Mouse (Mus musculus): Measurements from ENCODE around the gene Ptch1.
A peak's percentile ranks its signal among the peaks of the same experiment; 100 is the strongest.

Gene Ptch1

GRCm38 (mm10) chr13:63529602-63530370 lies 43.6 kb downstream of the Ptch1 start:
- no peak for DNase-seq

DNA sequence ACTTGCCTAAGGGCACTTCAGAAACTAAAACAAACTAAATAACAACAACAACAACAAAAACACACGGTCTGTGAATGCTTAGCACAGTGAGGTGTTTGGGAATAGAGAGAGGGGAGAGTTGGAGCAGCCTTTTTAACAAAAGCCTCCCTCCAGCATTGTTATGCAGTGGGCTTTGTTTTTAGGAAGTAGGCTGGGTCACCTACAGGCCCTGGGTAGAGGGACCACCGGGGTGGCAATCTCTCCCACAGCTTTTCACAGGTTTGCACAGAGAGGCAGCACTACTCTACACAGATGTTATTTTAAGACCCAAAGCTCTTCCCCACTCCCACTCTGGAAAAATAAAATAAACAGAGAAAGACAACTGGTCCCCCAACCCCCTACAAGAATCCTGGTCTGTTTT lies 44.5 kb downstream of the Ptch1 start:
- DNase-seq = no peak

- peak; percentile 14 to 16 for DNase-seq
Observed at GRCm38 (mm10) chr13:63528164-63528675, 45.2 kb downstream of the Ptch1 start.

GRCm38 (mm10) chr13:63525571-63526197 lies 47.7 kb downstream of the Ptch1 start:
- DNase-seq = no peak

DNA sequence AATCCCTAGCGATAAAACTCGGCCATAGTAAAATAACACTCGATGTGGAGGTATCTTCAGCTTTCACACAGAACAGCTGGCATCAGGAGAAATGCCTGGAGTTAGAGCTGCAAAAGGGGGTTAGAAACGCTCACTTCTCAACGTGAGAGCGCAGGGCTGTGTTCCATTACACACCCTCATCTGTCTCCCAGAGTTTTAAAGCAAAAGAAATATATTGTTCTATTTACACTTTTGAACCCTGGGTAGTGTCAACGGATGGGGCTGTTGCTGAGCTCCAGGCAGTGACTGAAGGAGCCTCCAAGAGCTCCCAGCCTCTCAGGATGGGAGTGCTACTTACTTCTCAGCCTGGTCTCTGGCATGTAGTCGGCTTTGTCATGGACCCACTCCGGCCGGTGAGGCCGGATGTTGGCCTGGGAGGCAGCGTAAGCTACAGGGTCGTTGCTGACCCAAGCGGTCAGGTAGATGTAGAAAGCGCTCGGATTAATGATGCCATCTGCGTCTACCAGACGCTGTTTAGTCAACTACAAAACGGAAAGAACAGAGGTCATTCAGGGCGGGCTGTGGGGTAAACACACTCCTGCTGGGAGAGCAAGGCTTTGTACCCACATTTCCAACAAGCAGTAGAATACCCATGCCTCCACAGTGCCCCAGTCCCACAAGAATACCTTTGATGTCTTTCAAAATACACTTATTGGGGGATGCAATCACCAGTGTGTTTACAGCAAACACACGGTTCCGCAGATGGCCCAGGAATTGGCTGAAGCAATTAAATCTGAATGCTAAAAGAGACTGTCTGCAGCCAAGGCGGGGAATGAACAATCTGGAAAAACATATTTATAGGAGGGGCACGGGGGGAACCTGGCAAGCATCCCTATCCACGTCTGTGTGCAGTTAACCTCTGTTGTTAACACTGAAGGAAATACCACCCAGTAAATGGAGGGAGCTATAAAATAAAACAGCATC lies 48.5 kb downstream of the Ptch1 start:
- DNase-seq = no peak

- DNase-seq = no peak
Observed at GRCm38 (mm10) chr13:63524061-63524460, 49.3 kb downstream of the Ptch1 start.

DNA sequence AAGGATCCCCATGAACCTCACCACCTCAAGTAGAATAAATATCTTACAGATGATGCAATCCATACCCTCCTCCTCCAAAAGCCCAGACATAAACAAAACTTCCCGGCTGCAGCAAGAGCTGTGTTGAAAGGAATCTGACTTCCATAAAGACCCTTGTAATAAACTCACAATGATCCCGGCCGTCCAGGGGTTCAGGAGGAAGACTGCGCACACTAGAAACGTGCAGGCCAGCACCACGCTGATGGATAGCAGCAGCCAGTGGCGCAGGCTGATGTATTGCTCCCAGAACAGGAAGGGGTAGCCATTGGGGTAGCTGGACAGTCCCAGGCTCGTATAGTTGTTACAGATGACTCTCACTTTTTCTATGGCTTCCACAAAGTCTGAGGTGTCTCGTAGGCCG lies 50.6 kb downstream of the Ptch1 start:
- DNase-seq = no peak

DNA sequence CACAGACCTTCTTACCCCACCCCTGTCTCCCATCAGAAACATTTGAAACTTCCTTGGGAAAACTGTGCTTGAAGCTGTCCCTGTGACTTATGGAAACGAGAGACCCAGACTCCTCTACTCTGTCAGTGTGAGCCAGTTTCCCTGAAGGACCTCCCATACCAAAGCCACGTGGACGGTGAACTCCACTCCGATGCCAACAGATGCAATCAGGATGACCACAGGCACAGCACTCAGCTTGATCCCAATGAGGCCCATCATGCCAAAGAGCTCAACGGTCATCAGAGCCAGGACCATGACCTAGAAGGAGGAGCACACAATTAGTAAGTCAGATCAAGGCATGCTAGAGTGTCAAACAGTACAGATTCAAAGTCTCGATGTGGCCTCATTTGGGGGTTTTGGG lies 53.3 kb downstream of the Ptch1 start:
- DNase-seq = no peak

GRCm38 (mm10) chr13:63516535-63516934 lies 56.9 kb downstream of the Ptch1 start:
- no peak for DNase-seq

- DNase-seq = no peak
Observed at GRCm38 (mm10) chr13:63515542-63515941, 57.9 kb downstream of the Ptch1 start.

GRCm38 (mm10) chr13:63514931-63515360 lies 58.5 kb downstream of the Ptch1 start:
- DNase-seq = no peak

DNA sequence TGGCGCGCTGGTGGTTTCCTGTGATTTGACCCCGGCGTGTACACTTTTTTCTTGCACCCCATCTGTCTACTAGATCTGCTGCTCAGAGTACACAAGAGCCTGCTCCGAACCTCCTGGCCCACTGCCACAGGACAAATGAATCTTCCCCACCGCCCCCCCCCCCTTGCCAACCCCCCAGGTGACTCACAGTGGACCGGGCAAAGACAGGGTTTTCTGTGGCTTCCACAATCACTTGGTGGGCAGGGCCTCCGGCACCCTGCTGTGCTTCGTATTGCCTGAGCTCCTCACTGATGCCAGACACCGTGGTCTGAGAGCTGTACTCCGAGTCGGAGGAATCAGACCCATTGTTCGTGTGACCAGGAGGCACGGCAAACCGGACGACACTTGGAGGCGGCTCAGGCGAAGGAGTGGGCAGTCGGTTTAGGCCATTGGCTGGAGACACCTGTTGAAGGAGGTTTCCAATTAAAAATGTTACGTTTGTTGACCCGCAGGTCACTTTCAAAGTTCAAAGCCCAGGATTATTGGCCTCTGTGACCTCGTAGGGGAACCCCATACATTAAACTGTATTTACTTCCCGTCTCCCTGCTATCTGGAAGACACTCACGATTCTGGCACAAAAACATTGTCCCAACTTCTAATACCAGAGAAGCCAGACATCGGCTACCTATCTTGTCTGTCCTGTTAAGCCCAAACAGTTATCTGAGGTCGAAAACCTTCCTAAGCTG lies 59.9 kb downstream of the Ptch1 start:
- DNase-seq = no peak

DNA sequence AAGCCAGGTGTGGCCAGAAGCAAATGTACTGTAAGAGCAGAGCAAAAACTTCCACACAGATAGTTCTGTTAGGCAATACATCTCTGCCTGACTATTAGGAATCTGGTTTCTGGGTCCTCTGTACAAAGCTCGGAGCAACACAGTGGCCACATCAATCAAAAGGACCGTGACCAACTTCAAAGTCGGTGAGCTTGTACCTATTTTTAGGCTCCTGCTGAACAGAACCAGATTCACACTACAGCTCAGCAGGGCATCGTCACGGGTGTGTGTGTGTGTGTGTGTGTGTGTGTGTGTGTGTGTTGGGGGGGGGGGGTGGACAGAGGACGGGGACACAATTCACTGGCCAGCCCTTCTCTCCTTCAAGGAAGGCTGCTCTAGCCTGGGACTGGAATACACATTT lies 61.0 kb downstream of the Ptch1 start:
- no peak for DNase-seq

DNA sequence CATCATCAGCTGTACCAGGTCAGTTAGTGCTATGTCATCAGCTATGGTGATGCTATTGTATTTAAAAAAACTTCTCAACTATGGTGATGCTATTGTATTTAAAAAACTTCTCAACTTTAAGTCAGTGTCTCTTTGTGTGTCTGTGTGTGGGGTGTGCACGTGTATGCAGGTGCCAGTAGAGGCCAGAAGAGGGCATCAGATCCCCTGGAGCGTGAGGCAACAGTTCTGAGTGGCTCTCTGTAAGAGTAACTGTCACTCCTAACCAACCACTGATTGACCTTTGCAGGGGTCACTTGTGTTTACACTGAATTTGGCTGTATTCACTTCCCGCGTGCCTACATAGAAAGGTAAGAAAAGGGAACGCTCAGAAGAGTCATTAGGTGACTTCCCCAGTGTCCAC lies 65.6 kb downstream of the Ptch1 start:
- DNase-seq = no peak

DNA sequence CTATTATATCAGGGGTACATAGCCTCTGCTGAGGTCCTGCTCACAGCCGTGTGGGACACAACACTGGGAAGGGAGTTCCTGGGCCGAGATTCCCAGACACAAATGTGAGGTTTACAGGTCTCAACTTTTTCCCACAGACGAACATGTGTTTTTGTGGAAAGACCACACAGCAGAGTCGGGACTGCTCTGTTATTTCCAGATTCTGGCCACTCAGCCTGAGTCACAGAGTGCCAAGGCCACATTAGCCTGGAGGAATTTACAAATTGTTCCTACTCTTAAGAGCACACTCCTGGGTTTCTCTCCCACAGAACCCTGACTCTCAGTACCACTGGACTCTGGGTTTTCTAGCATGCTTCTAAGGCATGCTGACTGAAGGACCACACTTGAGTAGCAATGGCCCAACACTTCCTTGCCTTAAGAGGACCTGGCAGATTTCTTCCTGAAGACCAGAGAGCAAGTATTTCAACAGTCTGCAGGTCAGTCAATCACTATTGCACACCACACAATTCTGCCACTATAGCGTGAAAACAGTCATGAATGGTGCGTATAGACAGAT lies 66.3 kb downstream of the Ptch1 start:
- no peak for DNase-seq

DNA sequence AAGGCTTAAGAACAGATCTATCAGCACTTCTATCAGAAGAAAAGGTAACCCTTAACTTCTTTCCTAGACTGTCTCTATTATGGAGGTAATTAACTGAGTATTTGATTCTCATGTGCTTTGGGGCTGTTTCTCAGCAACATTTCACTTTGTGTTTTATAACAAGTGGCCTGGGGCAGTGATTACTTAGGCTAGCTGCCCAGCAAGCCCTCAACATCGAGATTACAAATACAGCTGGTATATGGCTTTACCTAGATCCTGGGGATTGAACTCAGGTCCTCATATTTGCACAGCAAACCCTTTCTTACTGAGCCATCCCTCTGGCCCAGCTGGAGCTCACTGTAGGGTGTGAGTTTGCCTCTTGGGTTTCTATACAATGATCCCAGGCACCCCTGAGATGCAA lies 67.0 kb downstream of the Ptch1 start:
- no peak for DNase-seq

- no peak for DNase-seq
Observed at GRCm38 (mm10) chr13:63502391-63502790, 71.0 kb downstream of the Ptch1 start.

GRCm38 (mm10) chr13:63499489-63499888 lies 73.9 kb downstream of the Ptch1 start:
- DNase-seq = no peak

GRCm38 (mm10) chr13:63496646-63497582 lies 76.5 kb downstream of the Ptch1 start, which contains the start of gene Fancc:
Gene Fancc, minus strand, starts transcription at chr13:63497278.
- DNase-seq = peak; percentile 14 to 24

- DNase-seq = no peak
Observed at GRCm38 (mm10) chr13:63487707-63488042, 85.7 kb downstream of the Ptch1 start.

Measured in B cell, adult 2 months (primary cell).